Mouse (Mus musculus): Measurements from ENCODE around the gene Adamtsl4. TPM values are rescaled to one million over a fixed set of nuclear protein-coding genes. Genes with fewer than 3 reads are reported as not detected.
A peak's percentile ranks its signal among the peaks of the same experiment; 100 is the strongest.

Adamtsl4 gene
- polyA plus RNA-seq (2016; fragmentation: Nextera tagmentation; extraction: Ambion mirVana): 0.96 and 1.3 TPM in 2 replicates

DNA sequence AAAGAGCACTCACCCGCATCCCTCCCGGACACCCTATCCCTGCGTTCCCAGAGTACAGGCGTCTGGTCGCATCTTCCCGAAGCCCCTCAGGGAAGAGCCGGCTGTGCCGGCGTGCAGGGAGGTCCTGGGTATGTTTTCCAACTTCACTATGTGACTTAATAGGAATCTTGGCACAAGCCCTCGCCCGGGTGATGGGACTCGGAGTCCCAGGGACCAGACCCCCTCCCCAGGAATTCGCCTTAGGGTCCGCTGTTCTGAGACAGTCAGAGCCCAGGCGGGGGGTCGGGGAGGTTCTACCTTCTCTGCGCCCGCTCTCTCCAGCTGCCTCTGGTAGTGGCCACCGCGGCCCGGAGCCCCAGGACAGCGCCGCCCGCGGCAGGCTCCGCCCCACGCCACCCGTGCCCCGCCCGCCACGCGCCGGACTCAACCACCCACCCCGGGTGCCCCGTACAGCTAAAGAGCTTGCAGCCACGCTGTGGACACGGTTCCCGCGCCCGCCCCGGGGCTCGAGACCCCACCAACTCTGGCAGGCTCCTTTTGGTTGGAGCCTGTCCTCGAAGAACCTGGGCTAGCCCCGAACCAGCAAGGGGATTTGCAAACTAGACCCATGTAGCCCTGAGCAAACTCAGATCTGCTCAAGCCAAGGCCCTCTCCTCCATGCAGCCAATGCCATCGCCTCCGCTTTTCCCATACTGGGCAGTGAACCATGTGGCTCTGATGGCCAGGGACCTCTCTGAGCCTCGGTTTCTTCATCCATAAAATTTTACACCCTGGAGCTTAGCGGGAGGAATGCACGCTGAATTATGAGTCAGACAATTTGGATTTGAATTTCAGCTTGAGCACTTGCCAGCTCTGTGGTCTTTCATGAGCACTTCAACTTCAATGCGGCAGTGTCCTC lies at the start of gene Adamtsl4:
Adamtsl4 (minus strand) TSS at position 394 of the 898 bp plus-strand sequence.
- H3K4me1 ChIP-seq: peaks cover 26% of the 10 kb centered on the region
- H3K36me3 ChIP-seq: peaks cover 5% of the 10 kb centered on the region; the same call in 1 of the 2 replicates
- ATAC-seq (ENCODE audit: low FRiP score, low read depth): peak; percentile 66
- WGBS: 5% methylated on average over 49 of the region's 50 CpGs
- H3K27me3 ChIP-seq (replicated peaks): peaks cover 6% of the 10 kb centered on the region; the same call in 1 of the 2 replicates
- no peaks in the 10 kb centered on the region for H3K9me3 ChIP-seq
- no peak within 1 kb of the TSS for H3K27ac ChIP-seq
- peak within 1 kb of the TSS; percentile 61 for H3K9ac ChIP-seq
- peak within 1 kb of the TSS; percentile 34 for H3K4me3 ChIP-seq
- peak within 1 kb of the TSS; percentile 84 for H3K4me2 ChIP-seq (replicated peaks)

DNA sequence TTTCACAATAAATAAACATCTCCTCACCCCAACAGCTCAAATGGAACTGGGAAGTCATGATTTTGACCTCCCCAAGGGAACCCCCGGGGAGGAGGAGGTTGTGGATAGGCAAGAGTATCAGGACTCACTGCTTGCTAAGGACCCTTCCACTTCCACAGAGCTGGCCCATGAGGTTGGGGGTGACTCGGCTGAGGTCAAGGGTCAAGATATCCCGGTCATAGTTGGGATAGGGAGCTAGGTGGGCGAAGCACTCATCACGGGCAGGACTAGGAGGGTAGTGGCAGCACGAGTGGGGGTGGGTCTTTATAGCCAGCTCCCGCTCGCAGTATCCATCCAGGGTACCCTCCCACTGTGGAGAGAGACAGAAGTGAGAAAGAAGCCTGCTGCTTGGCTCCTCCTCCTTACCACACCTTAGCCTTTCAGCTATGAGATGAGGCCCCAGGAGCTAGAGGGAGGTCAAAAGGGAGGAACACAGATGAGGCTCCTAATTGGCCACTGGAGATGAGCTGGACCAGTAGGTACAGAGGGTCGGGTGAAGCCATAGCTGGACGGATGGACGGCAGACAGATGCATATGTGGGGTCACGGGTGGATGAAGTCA lies 47.5 kb upstream of the Adamtsl4 start:
- no peak overlapping the region for H3K27ac ChIP-seq
- H3K4me2 ChIP-seq (replicated peaks): no peak overlapping the region
- no peak overlapping the region for H3K4me3 ChIP-seq
- 85% methylated on average over 12 of the region's 12 CpGs for WGBS
- no peaks in the 10 kb centered on the region for H3K9me3 ChIP-seq
- peaks cover 37% of the 10 kb centered on the region for H3K36me3 ChIP-seq
- ATAC-seq (ENCODE audit: low FRiP score, low read depth): no peak
- H3K27me3 ChIP-seq (replicated peaks): no peaks in the 10 kb centered on the region
- H3K9ac ChIP-seq: no peak overlapping the region
- H3K4me1 ChIP-seq: no peaks in the 10 kb centered on the region

DNA sequence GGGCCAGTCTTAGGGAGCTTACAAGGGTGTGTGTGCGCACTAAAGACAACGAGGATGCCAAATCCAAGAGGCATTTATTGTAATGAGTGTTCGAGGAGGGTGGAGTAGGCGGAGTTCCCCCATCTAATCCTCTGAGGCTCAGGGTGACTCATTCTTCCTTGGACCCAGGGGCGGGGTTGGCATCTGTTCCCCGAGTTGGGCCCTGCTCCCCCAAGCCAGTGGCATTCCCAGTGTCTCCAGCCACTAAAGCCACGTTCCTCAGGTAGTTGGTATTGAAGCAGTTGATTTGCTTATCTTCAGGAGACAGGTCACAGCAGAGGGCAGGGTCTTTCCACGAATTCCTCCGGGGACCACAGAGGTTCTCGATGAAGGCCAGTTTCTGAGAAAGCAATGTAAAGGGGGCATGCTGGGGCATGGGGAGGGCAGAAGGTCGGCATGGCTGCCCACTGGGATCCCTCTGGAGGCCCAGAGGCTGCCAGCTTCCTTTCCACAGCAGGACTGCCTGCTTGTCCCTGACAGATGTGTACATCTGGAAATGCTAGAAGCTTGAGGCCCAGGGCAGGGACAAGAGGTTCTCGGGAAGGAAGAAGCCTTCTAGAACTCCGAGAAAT lies 46.5 kb upstream of the Adamtsl4 start:
- Histone ChIP-seq H3K36me3 (peaks cover 27% of the 10 kb centered on the region), H3K4me3 (no peak overlapping the region), H3K4me2 (replicated peaks) (no peak overlapping the region), H3K9ac (no peak overlapping the region), H3K27ac (no peak overlapping the region), H3K4me1 (no peaks in the 10 kb centered on the region), H3K9me3 (no peaks in the 10 kb centered on the region), H3K27me3 (replicated peaks) (no peaks in the 10 kb centered on the region)
- no peak for ATAC-seq (ENCODE audit: low FRiP score, low read depth)
- WGBS: 86% methylated on average over 13 of the region's 13 CpGs

DNA sequence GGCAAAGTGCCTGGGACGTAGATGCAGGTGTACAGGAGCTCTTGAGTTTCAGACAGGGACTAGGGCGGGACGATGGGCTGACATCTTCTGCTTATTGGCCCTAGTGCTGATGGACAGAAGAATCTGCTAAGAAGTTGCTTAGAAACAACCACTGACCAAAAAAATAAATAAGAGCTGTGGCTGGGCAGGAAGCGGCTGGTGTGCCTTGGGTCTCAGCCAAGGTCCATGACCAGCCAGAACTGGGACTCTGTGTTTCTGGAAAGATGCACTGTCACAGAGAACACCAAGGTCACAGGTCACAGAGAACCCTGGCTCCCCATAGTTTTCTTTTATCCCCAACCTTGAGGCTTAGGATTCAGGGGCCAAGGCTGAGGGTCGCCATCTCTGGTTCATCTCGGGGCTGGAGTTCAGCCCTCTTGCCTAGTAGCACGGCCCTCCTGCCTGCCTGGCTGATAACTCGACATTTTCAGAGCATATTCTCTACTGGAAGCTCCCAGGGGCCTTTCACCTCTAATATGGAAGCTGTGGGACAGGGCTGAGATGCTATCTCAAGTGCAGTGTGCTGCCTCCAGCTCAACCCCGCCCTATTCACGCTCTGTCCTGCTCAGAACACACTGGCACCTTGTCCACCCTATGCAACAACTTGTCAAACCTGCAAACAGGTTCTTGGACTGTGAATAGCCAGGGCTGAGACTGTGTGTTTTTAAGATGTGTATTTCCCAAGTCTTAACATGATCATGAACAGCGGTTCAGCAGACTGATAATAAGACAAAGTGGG lies 45.2 kb upstream of the Adamtsl4 start:
- WGBS: 87% methylated on average over 11 of the region's 11 CpGs
- no peak overlapping the region for H3K9ac ChIP-seq
- no peak for ATAC-seq (ENCODE audit: low FRiP score, low read depth)

DNA sequence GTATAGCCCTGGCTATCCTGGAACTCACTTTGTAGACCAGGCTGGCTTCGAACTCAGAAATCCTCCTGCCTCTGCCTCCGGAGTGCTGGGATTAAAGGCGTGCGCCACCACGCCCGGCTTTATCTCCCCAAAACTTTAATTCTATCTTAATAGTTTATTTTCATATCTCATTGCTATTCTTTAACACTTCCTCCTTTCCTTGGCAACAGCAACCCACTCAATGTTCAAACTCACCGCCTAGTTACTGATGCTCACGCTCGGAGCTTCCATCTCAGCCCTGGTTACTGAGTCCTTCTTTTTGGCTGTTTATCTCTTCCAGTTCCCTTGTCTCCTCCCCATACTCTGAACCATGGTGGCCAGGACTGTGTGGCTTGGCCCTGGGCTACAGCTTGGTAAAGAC lies 44.6 kb upstream of the Adamtsl4 start:
- no peaks in the 10 kb centered on the region for H3K4me1 ChIP-seq
- no peaks in the 10 kb centered on the region for H3K9me3 ChIP-seq
- H3K27ac ChIP-seq: no peak overlapping the region
- H3K4me2 ChIP-seq (replicated peaks): no peak overlapping the region
- H3K36me3 ChIP-seq: peaks cover 20% of the 10 kb centered on the region
- 97% methylated on average over 9 of the region's 9 CpGs for WGBS
- no peak overlapping the region for H3K4me3 ChIP-seq
- H3K27me3 ChIP-seq (replicated peaks): no peaks in the 10 kb centered on the region
- ATAC-seq (ENCODE audit: low FRiP score, low read depth): no peak
- no peak overlapping the region for H3K9ac ChIP-seq

More for the DNA sequence above, 45.2 kb upstream of the Adamtsl4 start:
- no peak overlapping the region for H3K4me3 ChIP-seq
- no peaks in the 10 kb centered on the region for H3K4me1 ChIP-seq
- H3K36me3 ChIP-seq: peaks cover 25% of the 10 kb centered on the region
- no peak overlapping the region for H3K27ac ChIP-seq
- no peaks in the 10 kb centered on the region for H3K27me3 ChIP-seq (replicated peaks)
- no peaks in the 10 kb centered on the region for H3K9me3 ChIP-seq
- H3K4me2 ChIP-seq (replicated peaks): no peak overlapping the region

DNA sequence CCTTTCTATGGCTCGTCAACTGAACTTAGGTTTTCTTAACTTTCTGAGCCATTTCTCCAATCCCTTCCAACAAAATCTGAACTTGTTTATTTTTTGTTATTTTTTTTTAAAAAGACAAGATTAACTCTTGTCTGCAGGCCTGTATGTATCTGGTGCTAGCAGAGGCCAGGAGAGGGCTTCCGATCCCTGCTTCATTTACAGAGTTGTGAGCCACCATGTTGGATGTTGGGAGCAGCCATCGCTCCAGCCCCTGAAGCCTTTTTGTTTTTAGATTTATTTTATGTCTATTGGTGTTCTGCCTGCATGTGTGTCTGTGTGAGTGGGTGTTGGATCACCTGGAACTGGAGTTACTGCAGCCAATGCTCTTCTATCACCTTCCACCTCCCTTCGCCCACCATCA lies 44.1 kb upstream of the Adamtsl4 start:
- Histone ChIP-seq H3K27ac (no peak overlapping the region), H3K9me3 (no peaks in the 10 kb centered on the region), H3K36me3 (peaks cover 17% of the 10 kb centered on the region), H3K4me3 (no peak overlapping the region), H3K4me2 (replicated peaks) (no peak overlapping the region), H3K9ac (no peak overlapping the region), H3K4me1 (no peaks in the 10 kb centered on the region), H3K27me3 (replicated peaks) (no peaks in the 10 kb centered on the region)
- no peak for ATAC-seq (ENCODE audit: low FRiP score, low read depth)
- WGBS: 94% methylated on average over 4 of the region's 4 CpGs

DNA sequence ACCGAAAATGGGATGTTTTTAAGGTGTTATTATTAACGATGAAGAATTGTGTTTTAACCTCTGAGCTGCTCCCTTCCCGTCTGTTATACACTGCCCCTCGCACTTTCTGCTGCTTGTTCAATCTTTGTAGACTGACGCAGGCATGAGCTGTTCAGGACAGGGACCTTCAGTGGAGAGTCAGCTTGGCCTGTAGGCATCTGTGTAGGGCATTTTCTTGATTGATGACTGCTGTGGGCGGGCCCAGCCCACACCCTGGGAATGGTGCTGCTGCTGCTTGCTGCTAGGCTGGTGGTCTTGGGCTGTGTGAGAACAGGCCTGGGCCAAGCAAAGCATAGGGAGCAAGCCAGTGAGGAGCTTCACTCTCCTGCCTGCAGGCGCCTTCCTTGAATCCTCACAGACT lies 42.7 kb upstream of the Adamtsl4 start:
- H3K36me3 ChIP-seq: peaks cover 10% of the 10 kb centered on the region; the same call in 1 of the 2 replicates
- H3K27ac ChIP-seq: no peak overlapping the region
- H3K9ac ChIP-seq: no peak overlapping the region
- H3K9me3 ChIP-seq: no peaks in the 10 kb centered on the region
- no peaks in the 10 kb centered on the region for H3K4me1 ChIP-seq
- no peak for ATAC-seq (ENCODE audit: low FRiP score, low read depth)
- H3K4me2 ChIP-seq (replicated peaks): no peak overlapping the region
- WGBS: 73% methylated on average over 7 of the region's 7 CpGs
- no peaks in the 10 kb centered on the region for H3K27me3 ChIP-seq (replicated peaks)
- no peak overlapping the region for H3K4me3 ChIP-seq

DNA sequence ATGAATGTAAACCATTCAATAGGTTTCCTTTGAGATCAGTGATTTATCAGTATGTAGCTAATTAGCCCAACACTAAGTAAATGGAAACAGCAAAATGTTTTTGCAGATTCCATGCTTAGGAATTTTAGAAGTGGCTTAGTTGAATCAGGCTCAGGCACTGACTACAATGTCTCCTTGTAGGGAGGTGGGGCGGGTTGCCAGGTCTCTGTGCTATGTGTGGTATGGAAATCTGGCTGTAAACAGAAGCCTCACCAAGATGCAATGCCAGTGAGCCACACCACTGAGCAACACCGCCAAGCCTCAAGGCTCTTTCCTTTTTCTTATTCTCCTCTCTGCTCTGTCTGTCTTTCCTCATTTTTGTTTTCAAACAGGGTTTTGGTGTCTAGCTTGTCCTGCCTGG lies 41.2 kb upstream of the Adamtsl4 start:
- H3K9ac ChIP-seq: no peak overlapping the region
- no peak overlapping the region for H3K27ac ChIP-seq
- no peaks in the 10 kb centered on the region for H3K9me3 ChIP-seq
- no peaks in the 10 kb centered on the region for H3K36me3 ChIP-seq
- ATAC-seq (ENCODE audit: low FRiP score, low read depth): no peak
- no peak overlapping the region for H3K4me2 ChIP-seq (replicated peaks)
- no peaks in the 10 kb centered on the region for H3K27me3 ChIP-seq (replicated peaks)
- no peaks in the 10 kb centered on the region for H3K4me1 ChIP-seq
- no peak overlapping the region for H3K4me3 ChIP-seq
- WGBS: 90% methylated on average over 2 of the region's 2 CpGs

DNA sequence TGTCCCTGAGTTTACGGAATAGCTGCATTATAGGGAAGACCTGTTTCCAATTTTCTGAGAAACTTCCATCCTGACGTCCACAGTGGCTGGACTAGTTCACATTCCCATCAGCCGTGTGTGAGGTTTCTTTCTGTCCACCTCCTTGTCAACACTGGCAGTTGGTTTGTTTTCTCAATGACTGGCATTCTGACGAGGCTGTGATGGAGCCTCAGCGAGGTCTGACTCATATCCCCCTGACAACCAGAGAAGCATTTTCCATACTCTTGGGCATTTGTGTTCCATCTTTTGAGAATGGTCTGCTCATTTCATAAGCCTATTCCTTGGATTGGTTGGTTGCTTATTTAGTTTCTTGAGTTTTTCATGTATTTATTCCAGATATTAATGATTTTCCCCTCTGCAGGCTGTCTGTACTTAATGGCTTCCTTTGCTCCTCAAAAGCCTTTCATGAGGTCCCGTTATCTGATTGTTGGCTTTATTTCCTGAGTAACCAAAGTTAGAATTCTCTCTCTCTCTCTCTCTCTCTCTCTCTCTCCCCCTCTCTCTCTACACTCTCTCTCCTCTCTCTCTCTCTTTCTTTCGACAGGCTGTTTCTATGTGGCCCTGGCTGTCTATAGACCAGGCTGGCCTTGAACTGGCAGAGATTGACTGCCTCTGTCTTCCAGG lies 39.1 kb upstream of the Adamtsl4 start:
- no peaks in the 10 kb centered on the region for H3K36me3 ChIP-seq
- H3K4me1 ChIP-seq: no peaks in the 10 kb centered on the region
- H3K4me3 ChIP-seq: no peak overlapping the region
- no peak overlapping the region for H3K27ac ChIP-seq
- no peaks in the 10 kb centered on the region for H3K27me3 ChIP-seq (replicated peaks)
- H3K4me2 ChIP-seq (replicated peaks): no peak overlapping the region
- ATAC-seq (ENCODE audit: low FRiP score, low read depth): no peak
- WGBS: 78% methylated on average over 7 of the region's 7 CpGs
- no peak overlapping the region for H3K9ac ChIP-seq
- no peaks in the 10 kb centered on the region for H3K9me3 ChIP-seq

DNA sequence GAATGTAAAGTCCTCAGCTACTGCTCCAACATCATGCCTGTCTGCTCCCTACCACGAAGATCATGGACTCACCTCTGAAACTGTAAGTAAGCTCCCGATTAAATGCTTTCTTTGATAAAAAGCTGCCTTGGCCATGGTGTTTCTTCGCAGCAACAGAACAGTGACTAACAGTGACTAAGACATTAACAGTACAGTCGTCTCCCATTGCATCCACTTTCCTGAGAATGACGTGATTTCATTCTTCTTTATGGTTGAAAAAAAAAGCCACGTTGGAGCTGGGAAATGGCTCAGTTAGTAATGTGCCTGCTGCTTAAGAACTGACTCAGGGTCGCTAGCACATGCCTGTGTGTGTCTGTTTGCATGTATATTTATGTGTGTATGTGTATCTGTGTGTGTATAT lies 38.1 kb upstream of the Adamtsl4 start:
- no peaks in the 10 kb centered on the region for H3K27me3 ChIP-seq (replicated peaks)
- no peaks in the 10 kb centered on the region for H3K36me3 ChIP-seq
- H3K27ac ChIP-seq: no peak overlapping the region
- no peaks in the 10 kb centered on the region for H3K9me3 ChIP-seq
- ATAC-seq (ENCODE audit: low FRiP score, low read depth): no peak
- no peak overlapping the region for H3K4me3 ChIP-seq
- no peak overlapping the region for H3K9ac ChIP-seq
- no peak overlapping the region for H3K4me2 ChIP-seq (replicated peaks)
- WGBS: 86% methylated on average over 7 of the region's 7 CpGs
- no peaks in the 10 kb centered on the region for H3K4me1 ChIP-seq

DNA sequence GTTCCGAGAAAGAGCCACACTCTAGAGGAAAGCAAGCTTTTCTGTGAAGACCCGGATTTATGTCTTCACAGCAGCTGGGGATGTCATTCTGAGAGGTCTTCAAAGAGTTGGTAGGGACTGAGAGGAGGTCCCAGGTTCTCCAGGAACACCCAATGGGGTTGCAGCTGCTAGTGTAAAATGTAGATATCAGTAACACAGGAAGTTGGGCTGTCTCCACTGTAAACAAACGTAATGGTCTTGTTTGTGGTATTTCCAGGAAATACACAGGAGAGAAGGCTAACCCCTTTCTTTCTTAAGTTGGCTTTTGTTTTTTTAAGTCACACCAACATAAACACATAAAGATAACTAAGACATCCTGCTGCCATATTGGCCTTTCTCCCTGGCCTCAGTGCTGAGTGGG lies 34.7 kb upstream of the Adamtsl4 start:
- Histone ChIP-seq H3K4me2 (replicated peaks) (no peak overlapping the region), H3K4me3 (no peak overlapping the region), H3K4me1 (no peaks in the 10 kb centered on the region), H3K27ac (no peak overlapping the region), H3K9ac (no peak overlapping the region), H3K27me3 (replicated peaks) (no peaks in the 10 kb centered on the region), H3K9me3 (no peaks in the 10 kb centered on the region), H3K36me3 (no peaks in the 10 kb centered on the region)
- no peak for ATAC-seq (ENCODE audit: low FRiP score, low read depth)
- WGBS: 80% methylated on average over 3 of the region's 3 CpGs
